In genomic region chr17:23790269-23791078, GRCm38 (mm10) we compare ENCODE assay signal across 8 mouse cellular contexts. TPM values are rescaled to one million over a fixed set of nuclear protein-coding genes. Genes with fewer than 3 reads are reported as not detected.
DNase-seq lines count a peak whose midpoint lies in the region; ATAC-seq lines count a peak whose summit lies in the region.

Gene Srrm2 (plus strand): TSS chr17:23790532.

- peak within 1 kb of the TSS; percentile 77 for H3K4me2 ChIP-seq in hindbrain, embryonic 14.5 days (replicated peaks)

- peak; percentile 72 to 92 for DNase-seq in adrenal gland, adult (ENCODE audit: inconsistent age in 2 of 2, low spot score in 1 of 2)
- peak; percentile 84 for DNase-seq in embryo, embryonic 10 days (ENCODE audit: low spot score)
- no peak for DNase-seq in gastrocnemius, adult 8-10 months (ENCODE audit: low spot score in 2 of 2)
- DNase-seq in hindbrain, embryonic 14.5 days (ENCODE audit: low spot score): peak; percentile 61
- DNase-seq in layer of hippocampus, postnatal 36 days: peak; percentile 49 to 51
- peak; percentile 70 for DNase-seq in lung, postnatal 10 days
- peak; percentile 61 for DNase-seq in ovary, postnatal 10 days (ENCODE audit: low spot score)
- peak; percentile 32 for DNase-seq in urinary bladder, postnatal 25 days (ENCODE audit: low spot score)

- no peaks in the 10 kb centered on the region for H3K36me3 ChIP-seq in hindbrain, embryonic 14.5 days (replicated peaks; ENCODE audit: control insufficient read depth, insufficient read depth)

- ATAC-seq in hindbrain, embryonic 14.5 days (ENCODE audit: low FRiP score): peak; percentile 25; the same call in 1 of the 2 replicates

- peak within 1 kb of the TSS; percentile 35 for H3K4me3 ChIP-seq in hindbrain, embryonic 14.5 days (replicated peaks; ENCODE audit: low read length)

- 2% methylated on average over 29 of the region's 29 CpGs for WGBS in hindbrain, embryonic 14.5 days

- H3K9ac ChIP-seq in hindbrain, embryonic 14.5 days: peak within 1 kb of the TSS; percentile 77

- peaks cover 31% of the 10 kb centered on the region for H3K4me1 ChIP-seq in hindbrain, embryonic 14.5 days (replicated peaks; ENCODE audit: control insufficient read depth, insufficient read depth, low read length)

- no peaks in the 10 kb centered on the region for H3K27me3 ChIP-seq in hindbrain, embryonic 14.5 days (ENCODE audit: control insufficient read depth, insufficient read depth, low read length)

- peak within 1 kb of the TSS; percentile 96 for H3K27ac ChIP-seq in hindbrain, embryonic 14.5 days

- H3K9me3 ChIP-seq in hindbrain, embryonic 14.5 days (ENCODE audit: control insufficient read depth, low read length): no peaks in the 10 kb centered on the region

RNA-seq across cellular contexts. Expression of gene Srrm2, which starts in this region (rescaled TPM):
- total RNA-seq in gastrocnemius, adult 8-10 months (2022): 100 to 1,000 TPM; 152 to 180 (median 170) TPM
- 390 and 455 TPM in 2 replicates for polyA plus RNA-seq in hindbrain, embryonic 14.5 days (2014; fragmentation: Nextera tagmentation; extraction: Ambion mirVana)
- total RNA-seq in layer of hippocampus, postnatal 36 days (2021): 100 to 1,000 TPM; 563 to 606 TPM

Comparison
In these comparisons a context has a peak if more than half of its experiments do, and no peak if none do; other contexts are left out.
1. DNase-seq: peak in adrenal gland, adult (2 of 2), embryo, embryonic 10 days (single experiment), hindbrain, embryonic 14.5 days (single experiment), layer of hippocampus, postnatal 36 days (2 of 2), lung, postnatal 10 days (single experiment), ovary, postnatal 10 days (single experiment) and urinary bladder, postnatal 25 days (single experiment); none in gastrocnemius, adult 8-10 months (0 of 2).